Mouse (Mus musculus) forebrain, embryonic 10.5 days (tissue): Measurements from ENCODE around the gene Gm14851. TPM values are rescaled to one million over a fixed set of nuclear protein-coding genes. Genes with fewer than 3 reads are reported as not detected.
"Not testable (repeated sequence)": the region's sequence is repeated elsewhere in the genome, so short reads cannot be mapped to it uniquely, and the experiment has no call there.

Experiments used
- DNase-seq: peaks from one replicate; pipeline ENCODE4 v3.0.0-alpha.2; 2017; ENCODE audit warnings: low spot score; ENCODE audit errors: extremely low spot score
- H3K27ac ChIP-seq: fragments of 300-500 bp; sonication (generic); 2 replicates; pipeline ENCODE4 v1.5.1; 2016; ENCODE audit warnings: mild to moderate bottlenecking
- H3K27me3 ChIP-seq: fragments of 300-500 bp; sonication (generic); 2 replicates; pipeline ENCODE4 v1.6.1; 2016; ENCODE audit warnings: mild to moderate bottlenecking; ENCODE audit not compliant: poor library complexity, severe bottlenecking
- H3K36me3 ChIP-seq: fragments of 300-500 bp; sonication (generic); replicated peaks from 2 replicates; pipeline ENCODE4 v1.6.1; 2016; ENCODE audit warnings: mild to moderate bottlenecking, moderate library complexity
- H3K4me1 ChIP-seq: fragments of 300-500 bp; sonication (generic); 2 replicates; pipeline ENCODE4 v1.6.1; 2016
- H3K4me3 ChIP-seq: fragments of 300-500 bp; sonication (generic); 2 replicates; pipeline ENCODE4 v1.5.1; 2016; ENCODE audit warnings: mild to moderate bottlenecking, moderate library complexity
- H3K9me3 ChIP-seq: fragments of 300-500 bp; sonication (generic); 2 replicates; pipeline ENCODE4 v1.6.1; 2016; ENCODE audit warnings: mild to moderate bottlenecking, moderate library complexity
- WGBS: fragments of 180-500 bp; shearing (Covaris S2); methylation state at CpG from one replicate; pipeline ENCODE4 v1.1.7; 2016; 5-methylcytosine and 5-hydroxymethylcytosine counted together
- polyA plus RNA-seq: library from polyadenylated mRNA; unstranded; fragments of >200 nt; fragmentation: Nextera tagmentation; extraction: Ambion mirVana; gene quantifications from 2 replicates; pipeline ENCODE4 v1.2.1, GENCODE M21; 2016

Gm14851 gene
- polyA plus RNA-seq, result not detected in 2 replicates

- H3K36me3 ChIP-seq, H3K4me1 ChIP-seq, H3K4me3 ChIP-seq, H3K27me3 ChIP-seq, H3K27ac ChIP-seq, DNase-seq: not testable (repeated sequence)
- WGBS, result 75% methylated on average over 1 of the region's 2 CpGs
- H3K9me3 ChIP-seq, result peaks cover 31% of the 10 kb centered on the region
Measured at GRCm38 (mm10) chr8:21095950-21096349, at the start of gene Gm14851. Gm14851 (minus strand) TSS chr8:21096050.

DNA sequence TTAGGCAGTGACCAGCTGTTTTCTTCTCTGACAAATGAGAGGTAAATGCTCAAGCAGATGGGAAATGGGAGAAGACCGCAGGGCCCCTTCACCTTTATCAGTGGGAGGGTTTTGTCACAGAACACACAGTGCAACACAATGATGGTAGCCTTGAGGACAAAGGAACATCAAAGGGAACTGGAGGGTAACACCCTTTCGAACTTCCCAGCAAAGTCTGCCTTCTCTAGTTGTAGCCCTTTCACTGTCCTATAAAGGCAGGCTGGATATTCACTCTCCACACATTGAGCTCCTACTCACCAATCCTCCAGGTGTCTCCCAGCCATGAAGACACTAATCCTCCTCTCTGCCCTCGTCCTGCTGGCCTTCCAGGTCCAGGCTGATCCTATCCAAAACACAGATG, 38.5 kb upstream of the Gm14851 start, which contains the start of gene Defa30:
Defa30 (plus strand) TSS at position 301 of the 400 bp plus-strand sequence.
- H3K27ac ChIP-seq, H3K27me3 ChIP-seq, H3K36me3 ChIP-seq, H3K4me1 ChIP-seq, DNase-seq, H3K4me3 ChIP-seq: not testable (repeated sequence)
- WGBS, result 60% methylated on average over 3 of the region's 3 CpGs
- peaks cover 36% of the 10 kb centered on the region; the same call in 1 of the 2 replicates for H3K9me3 ChIP-seq

DNA sequence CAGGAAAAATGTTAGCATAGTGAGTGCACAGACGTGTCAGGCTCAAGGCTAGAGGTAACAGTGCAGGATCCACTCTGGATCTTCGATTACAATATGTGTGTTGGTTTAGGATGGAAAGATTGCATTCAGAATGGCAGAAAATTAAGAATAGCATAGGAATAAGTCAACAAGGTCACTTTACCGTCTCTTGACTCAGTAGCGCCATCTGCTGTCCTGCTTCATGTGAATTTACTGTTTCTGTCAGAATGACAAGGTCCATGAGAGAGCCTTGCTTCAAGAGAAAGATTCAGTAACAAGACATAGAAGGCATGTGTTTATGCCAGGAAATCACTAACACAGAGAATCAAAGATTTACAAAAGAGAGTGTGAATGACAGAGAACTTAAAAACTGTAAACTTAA, 2.7 kb downstream of the Gm14851 start:
- Histone ChIP-seq H3K36me3 (no peaks in the 10 kb centered on the region), H3K27ac (no peak overlapping the region), H3K27me3 (no peaks in the 10 kb centered on the region), H3K4me1 (no peaks in the 10 kb centered on the region), H3K4me3 (no peak overlapping the region), H3K9me3 (peaks cover 17% of the 10 kb centered on the region; the same call in 1 of the 2 replicates)
- WGBS, result 53% methylated on average over 4 of the region's 4 CpGs
- DNase-seq, result no peak

- not testable (repeated sequence) for H3K9me3 ChIP-seq, H3K4me3 ChIP-seq, H3K4me1 ChIP-seq, H3K27me3 ChIP-seq, DNase-seq, H3K27ac ChIP-seq, H3K36me3 ChIP-seq
Measured at GRCm38 (mm10) chr8:21084142-21084541, 11.7 kb downstream of the Gm14851 start, which contains the start of gene Defa25. Defa25 (plus strand) TSS chr8:21084442.

DNA sequence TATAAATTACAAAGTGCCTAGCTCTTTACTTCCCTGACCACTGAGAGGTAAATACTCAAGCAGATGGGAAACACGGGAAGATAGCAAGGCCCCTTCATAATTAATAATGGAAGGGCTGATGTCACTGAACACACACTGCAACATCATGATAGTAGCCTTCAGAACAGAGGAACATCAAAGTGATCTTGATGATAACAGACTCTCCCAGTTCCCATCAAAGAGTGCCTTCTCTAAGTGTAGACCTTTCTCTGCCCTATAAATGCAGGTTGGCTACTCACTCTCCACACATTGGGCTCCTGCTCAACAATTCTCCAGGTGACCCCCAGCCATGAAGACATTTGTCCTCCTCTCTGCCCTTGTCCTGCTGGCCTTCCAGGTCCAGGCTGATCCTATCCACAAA, 31.1 kb downstream of the Gm14851 start, which contains the start of gene Defa35:
Defa35 (plus strand) TSS at position 301 of the 400 bp plus-strand sequence.
- not testable (repeated sequence) for H3K27ac ChIP-seq, H3K9me3 ChIP-seq, H3K36me3 ChIP-seq, DNase-seq, H3K4me3 ChIP-seq, H3K27me3 ChIP-seq, H3K4me1 ChIP-seq
- 89% methylated on average over 1 of the region's 1 CpGs for WGBS

- not testable (repeated sequence) for H3K36me3 ChIP-seq, H3K4me1 ChIP-seq, H3K27me3 ChIP-seq, H3K4me3 ChIP-seq, DNase-seq, H3K27ac ChIP-seq, H3K9me3 ChIP-seq
- no CpG with 5 or more reads among the region's 1 CpGs for WGBS
Measured at GRCm38 (mm10) chr8:21054747-21055146, 41.1 kb downstream of the Gm14851 start, which contains the start of gene Defa23. Defa23 (plus strand) TSS chr8:21055047.

Other genes with a start within 250 kb of the Gm14851 start
- not detected in 2 replicates for gene Defb33, start 203.4 kb downstream of the Gm14851 start, polyA plus RNA-seq
- gene Gm15056, start 193.4 kb downstream of the Gm14851 start, polyA plus RNA-seq, result not detected in 2 replicates
- gene Gm6040, start 174.0 kb downstream of the Gm14851 start, polyA plus RNA-seq, result not detected in 2 replicates
- not detected in 2 replicates for gene AY761185, start 151.3 kb downstream of the Gm14851 start, polyA plus RNA-seq
- not detected in 2 replicates for gene Defa21, start 70.5 kb downstream of the Gm14851 start, polyA plus RNA-seq
- not detected in 2 replicates for gene Defa23, start 41.0 kb downstream of the Gm14851 start, polyA plus RNA-seq
- not detected in 2 replicates for gene Defa35, start 31.0 kb downstream of the Gm14851 start, polyA plus RNA-seq
- not detected in 2 replicates for gene Defa25, start 11.6 kb downstream of the Gm14851 start, polyA plus RNA-seq
- gene Defa30, start 38.6 kb upstream of the Gm14851 start, polyA plus RNA-seq, result not detected in 2 replicates
- gene Defa22, start 66.2 kb upstream of the Gm14851 start, polyA plus RNA-seq, result not detected in 2 replicates
- gene Defa31, start 95.6 kb upstream of the Gm14851 start, polyA plus RNA-seq, result not detected in 2 replicates
- not detected in 2 replicates for gene Gm15293, start 105.5 kb upstream of the Gm14851 start, polyA plus RNA-seq
- gene Gm15292, start 153.7 kb upstream of the Gm14851 start, polyA plus RNA-seq, result not detected in 2 replicates
- gene Defa27, start 219.5 kb upstream of the Gm14851 start, polyA plus RNA-seq, result not detected in 2 replicates
- gene Defa29, start 231.0 kb upstream of the Gm14851 start, polyA plus RNA-seq, result not detected in 2 replicates